Mouse (Mus musculus) frontal cortex, postnatal 10 days (tissue): Measurements from ENCODE around the gene Slc22a8.

ENCODE experiments used
- DNase-seq, 2 experiments: peaks; one replicate each; pipeline ENCODE4 v3.0.0; 2022; ENCODE audit warnings: low spot score in 2 of 2, mixed read lengths in 1 of 2

Gene Slc22a8

GRCm38 (mm10) chr19:8597269-8597668, 6.2 kb downstream of the Slc22a8 start:
- no peak for DNase-seq

GRCm38 (mm10) chr19:8599229-8599628, 8.2 kb downstream of the Slc22a8 start:
- DNase-seq: no peak

DNA sequence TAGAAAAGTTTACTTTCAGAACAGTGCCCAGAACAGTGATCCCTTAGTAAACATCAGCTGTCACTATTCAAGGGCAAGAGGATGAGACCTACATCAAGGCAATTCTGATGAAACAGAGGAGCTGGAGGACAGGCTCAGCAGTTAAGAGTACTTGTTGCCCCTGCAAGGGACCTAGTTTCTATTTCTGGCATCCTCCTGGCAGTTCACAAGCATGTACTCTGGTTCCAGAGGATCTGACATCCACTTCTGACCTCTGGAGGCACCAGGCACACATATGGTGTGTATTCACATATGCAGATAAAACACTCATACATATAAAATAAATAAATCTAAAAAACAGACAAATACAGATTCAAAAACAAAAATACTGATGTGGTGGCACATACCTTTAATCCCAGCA, 10.9 kb downstream of the Slc22a8 start:
- DNase-seq: no peak

GRCm38 (mm10) chr19:8602914-8603313, 11.9 kb downstream of the Slc22a8 start:
- DNase-seq: no peak

DNA sequence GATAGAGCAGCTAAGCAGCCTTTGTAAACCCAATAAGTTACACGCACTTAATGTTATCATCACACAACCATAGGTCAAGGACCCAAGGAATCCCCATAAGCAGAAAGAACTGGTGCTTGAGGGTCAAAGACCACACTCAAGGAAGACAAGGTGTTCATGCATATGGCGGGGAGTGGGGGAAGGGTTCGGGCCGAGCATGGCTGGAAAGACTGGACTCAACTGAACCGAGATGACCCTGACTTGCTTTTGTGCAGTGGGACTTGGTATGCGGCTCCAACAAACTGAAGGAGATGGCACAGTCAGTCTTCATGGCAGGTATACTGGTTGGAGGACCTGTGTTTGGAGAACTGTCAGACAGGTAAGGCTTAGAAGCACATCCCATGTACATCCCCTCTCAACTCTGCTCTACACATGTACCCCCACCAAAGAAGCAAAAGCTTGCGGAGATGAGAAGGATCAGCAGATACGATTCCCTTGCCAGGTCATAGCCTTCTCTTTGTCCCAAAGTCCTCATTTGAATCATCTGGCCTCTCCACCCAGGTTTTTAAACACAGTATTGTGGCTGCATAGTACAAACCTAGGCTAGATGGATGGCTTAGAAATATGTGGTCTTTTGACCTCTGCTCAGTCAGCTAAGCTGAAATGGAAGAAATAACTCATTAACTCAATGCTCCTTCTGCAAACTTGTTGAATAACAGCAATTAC, 13.6 kb downstream of the Slc22a8 start:
- DNase-seq: no peak

DNA sequence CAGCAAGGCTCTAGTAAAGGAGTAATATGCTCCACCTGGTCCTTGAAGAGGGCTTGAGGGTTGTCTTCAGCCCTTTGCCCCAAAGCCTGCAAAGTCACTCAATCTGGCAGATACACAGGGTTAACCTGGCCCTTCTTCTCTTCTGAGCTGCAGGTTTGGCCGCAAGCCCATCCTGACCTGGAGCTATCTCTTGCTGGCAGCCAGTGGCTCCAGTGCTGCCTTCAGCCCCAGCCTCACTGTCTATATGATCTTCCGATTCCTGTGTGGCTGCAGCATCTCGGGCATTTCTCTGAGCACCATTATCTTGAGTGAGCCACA, 14.1 kb downstream of the Slc22a8 start:
- no peak for DNase-seq

DNA sequence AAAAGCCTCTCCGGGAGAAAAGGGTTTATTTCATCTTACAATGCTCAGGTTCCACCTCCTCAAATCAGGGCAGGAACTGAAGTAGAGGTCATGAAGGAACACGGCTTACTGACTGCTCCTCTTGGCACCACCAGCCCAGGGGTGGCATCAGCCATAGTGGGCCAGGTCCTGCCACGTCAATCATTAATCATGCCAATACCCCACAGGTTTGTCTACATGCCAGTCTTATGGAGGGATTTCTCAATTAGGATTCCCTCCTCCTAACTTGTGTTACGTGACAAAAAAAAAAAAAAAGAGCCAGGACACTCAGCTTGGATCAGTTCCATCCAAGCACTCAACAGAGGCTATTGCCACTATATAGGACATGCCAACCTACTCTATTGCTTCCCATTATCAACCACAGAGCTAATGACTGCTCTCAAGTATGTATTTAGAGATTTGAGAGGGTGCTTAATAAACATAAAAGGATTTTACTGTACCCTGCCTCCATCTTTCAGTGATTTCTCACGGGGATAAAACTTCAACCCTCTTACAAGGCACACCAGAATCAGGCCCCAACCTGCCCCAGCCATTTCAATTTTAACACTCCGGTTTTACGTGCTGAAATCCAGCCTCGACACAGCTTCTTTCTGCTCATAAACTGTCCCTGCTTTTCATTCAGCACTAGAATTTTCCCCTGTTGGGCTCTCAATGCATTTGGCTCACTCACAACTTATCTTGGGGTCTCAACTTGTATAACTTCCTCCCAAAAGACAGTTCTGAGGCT, 20.5 kb downstream of the Slc22a8 start:
- no peak for DNase-seq

DNA sequence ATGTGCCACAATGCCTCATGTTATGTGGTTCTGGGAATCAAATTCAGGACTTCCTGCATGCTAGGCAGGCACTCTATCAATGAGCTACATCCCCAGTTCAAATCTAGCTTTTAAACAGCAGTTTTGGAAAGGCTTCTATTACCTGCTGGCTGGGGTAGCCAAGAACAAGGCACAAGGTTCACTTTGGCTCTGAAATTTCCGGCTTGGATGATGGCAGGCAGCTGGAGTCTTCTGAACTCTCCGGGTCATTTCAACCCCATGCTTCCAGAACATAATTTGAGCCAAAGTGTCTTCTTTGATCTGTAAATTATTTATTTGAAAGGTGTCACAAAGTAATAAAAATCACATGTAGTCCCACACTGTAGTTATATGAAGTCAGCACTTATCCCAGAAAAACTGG, 22.1 kb downstream of the Slc22a8 start:
- no peak for DNase-seq

GRCm38 (mm10) chr19:8614343-8614742, 23.3 kb downstream of the Slc22a8 start:
- no peak for DNase-seq

GRCm38 (mm10) chr19:8616314-8616713, 25.3 kb downstream of the Slc22a8 start:
- no peak for DNase-seq

DNA sequence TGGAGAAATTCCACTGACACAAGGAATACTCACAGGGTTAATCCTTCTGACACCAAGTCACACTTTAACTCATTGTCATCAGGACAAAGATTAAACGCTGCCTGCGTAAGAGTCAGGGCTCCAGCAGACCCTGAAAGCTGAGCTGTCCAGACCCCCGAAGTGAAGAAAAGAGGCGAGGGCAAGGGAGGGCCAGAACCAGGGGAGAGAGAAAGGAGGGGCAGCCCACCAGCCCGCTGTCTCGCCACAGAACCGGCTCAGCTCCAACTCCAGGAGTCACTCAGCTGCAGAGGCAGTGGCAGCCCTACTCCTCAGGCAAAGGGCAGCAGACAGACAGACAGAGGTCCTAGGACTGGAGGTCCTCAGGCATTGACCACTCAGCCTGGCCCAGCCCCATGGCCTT, 26.9 kb downstream of the Slc22a8 start, which contains the start of gene Slc22a6:
Slc22a6 (plus strand) TSS at position 136 of the 400 bp plus-strand sequence.
- no peak for DNase-seq

GRCm38 (mm10) chr19:8621098-8621497, 30.0 kb downstream of the Slc22a8 start:
- no peak for DNase-seq

DNA sequence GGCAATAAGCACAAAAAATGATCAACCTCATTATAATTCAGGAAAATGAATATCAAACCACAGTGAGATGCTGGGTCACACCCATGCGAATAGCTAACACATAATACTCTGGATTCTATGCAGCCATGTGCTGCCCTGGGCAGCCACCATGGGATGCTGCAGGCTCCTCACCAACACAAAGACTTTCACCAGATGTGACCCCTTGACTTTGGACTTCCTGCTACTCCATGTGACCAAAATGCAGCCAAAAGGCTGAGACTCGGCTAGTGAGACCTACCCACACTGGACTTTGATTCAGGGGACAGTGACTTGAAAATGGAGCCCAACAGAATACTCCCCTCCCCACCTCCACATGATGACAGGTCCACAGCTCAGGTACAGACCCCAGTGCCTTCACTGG, 39.2 kb downstream of the Slc22a8 start:
- no peak for DNase-seq

- no peak for DNase-seq
Measured at GRCm38 (mm10) chr19:8630826-8631225, 39.8 kb downstream of the Slc22a8 start.

DNA sequence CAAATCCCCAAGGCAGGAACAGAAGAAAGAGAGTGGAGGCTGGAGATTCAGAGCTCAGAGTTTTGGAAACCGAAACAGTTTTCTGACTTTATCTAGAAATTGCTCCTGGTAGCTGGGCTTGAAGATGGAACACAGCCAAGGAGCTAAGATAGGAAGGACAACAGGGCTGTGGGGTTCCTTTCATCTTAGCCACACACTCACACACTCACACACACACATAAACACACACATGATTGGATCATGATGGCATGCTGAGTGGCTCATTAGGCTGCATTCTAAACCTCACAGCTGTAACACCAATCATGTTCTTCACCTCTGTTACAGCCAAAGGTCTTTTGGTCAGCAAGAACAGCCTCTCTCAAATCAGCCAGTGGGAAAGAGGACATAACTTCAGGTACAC, 41.0 kb downstream of the Slc22a8 start:
- no peak for DNase-seq

GRCm38 (mm10) chr19:8642086-8642485, 51.0 kb downstream of the Slc22a8 start:
- no peak for DNase-seq

DNA sequence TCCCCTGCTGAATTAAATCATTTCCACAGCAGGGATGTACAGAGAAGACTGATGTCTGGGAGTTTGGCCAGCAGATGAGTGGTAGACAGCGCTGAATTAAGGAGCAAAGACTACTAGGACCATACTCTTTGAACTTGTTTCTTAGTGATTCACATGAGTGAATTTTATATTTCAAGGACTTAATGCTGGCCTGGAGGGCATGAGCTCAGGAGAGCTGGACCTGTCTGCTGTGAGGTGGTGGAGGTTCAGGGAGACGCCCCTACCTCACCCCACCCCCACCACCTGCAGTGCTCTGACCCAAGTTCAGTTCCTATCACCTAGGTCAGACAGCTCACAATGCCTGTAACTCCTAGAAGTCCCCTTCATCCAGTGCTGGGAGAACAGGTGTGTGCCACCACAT, 55.3 kb downstream of the Slc22a8 start:
- no peak for DNase-seq

- no peak for DNase-seq
Measured at GRCm38 (mm10) chr19:8655833-8656232, 64.8 kb downstream of the Slc22a8 start.

DNA sequence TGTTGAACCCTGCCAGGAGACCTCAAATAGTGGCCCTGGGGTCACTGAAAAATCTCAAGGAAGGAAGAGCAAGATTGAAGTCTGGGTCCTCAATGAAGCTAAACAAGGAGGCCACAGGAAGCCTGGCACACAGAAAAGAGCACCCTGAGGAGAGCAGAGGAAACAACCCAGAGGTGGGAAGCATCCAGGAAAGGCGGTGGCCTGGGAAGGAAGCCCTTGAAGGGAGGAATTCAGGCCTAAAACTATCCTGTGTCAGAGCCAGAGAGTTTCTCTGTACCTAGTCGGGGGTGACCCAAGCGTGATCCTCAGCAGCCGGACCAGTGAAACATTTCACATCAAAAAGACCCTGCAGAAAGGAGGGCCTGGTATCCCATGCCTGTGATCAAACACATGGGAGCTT, 65.3 kb downstream of the Slc22a8 start:
- DNase-seq: no peak
